Comparison of ENCODE assay signal across 16 mouse cellular contexts in genomic region chr16:30901309-30901708, GRCm38 (mm10).
"Had no signal": no experiment of that assay in that cellular context is flagged by ENCODE, and none has a peak within 500 bp of the region (broad histone marks: within the 10 kb centered on the region; RNA-seq: fewer than 3 reads in every experiment).

No protein-coding gene starts in this region.

- H3K9ac ChIP-seq: kidney, embryonic 15.5 days; liver, embryonic 13.5 days; midbrain, embryonic 12.5 days; neural tube, embryonic 12.5 days; neural tube, embryonic 15.5 days; stomach, embryonic 15.5 days had no signal

- H3K27ac ChIP-seq: kidney, embryonic 15.5 days; liver, embryonic 13.5 days; midbrain, embryonic 12.5 days; neural tube, embryonic 12.5 days; neural tube, embryonic 15.5 days; stomach, embryonic 15.5 days had no signal

- H3K4me1 ChIP-seq: kidney, embryonic 15.5 days; liver, embryonic 13.5 days; midbrain, embryonic 12.5 days; neural tube, embryonic 12.5 days; neural tube, embryonic 15.5 days; stomach, embryonic 15.5 days had no signal

- H3K4me3 ChIP-seq: kidney, embryonic 15.5 days; liver, embryonic 13.5 days; midbrain, embryonic 12.5 days; neural tube, embryonic 12.5 days; neural tube, embryonic 15.5 days; stomach, embryonic 15.5 days had no signal

- H3K9me3 ChIP-seq: liver, embryonic 13.5 days had no signal

- H3K36me3 ChIP-seq: kidney, embryonic 15.5 days; liver, embryonic 13.5 days; midbrain, embryonic 12.5 days; neural tube, embryonic 12.5 days; stomach, embryonic 15.5 days had no signal

- H3K27me3 ChIP-seq: kidney, embryonic 15.5 days; liver, embryonic 13.5 days; midbrain, embryonic 12.5 days; neural tube, embryonic 12.5 days; neural tube, embryonic 15.5 days; stomach, embryonic 15.5 days had no signal

- DNase-seq: kidney, adult 8-10 months; kidney, postnatal 10 days; kidney, postnatal 4 days; liver, embryonic 13.5 days; lung, adult 2 months; lung, postnatal 14 days; lung, postnatal 4 days; right cerebral cortex, postnatal 25 days; spleen, adult 18-20 months; thymus, adult 18-20 months; thymus, postnatal 36 days had no signal

- H3K4me2 ChIP-seq: kidney, embryonic 15.5 days; liver, embryonic 13.5 days; midbrain, embryonic 12.5 days; neural tube, embryonic 12.5 days; neural tube, embryonic 15.5 days; stomach, embryonic 15.5 days had no signal
